Mouse (Mus musculus) stomach, postnatal 0 days (tissue): ENCODE results near the gene Hc.

Experiments used
- CTCF ChIP-seq: IDR thresholded peaks from 2 replicates; pipeline ENCODE4 v1.5.1; 2016; ENCODE audit warnings: antibody characterized with exemption, low read depth, mild to moderate bottlenecking, moderate library complexity
- EP300 ChIP-seq: optimal IDR thresholded peaks from 2 replicates; pipeline ENCODE3; 2016; ENCODE audit warnings: antibody characterized with exemption

- TF ChIP-seq EP300 (no peak), CTCF (no peak)
Measured at GRCm38 (mm10) chr2:35024646-35025154, 36.5 kb downstream of the Hc start.
